Mouse (Mus musculus) gastrocnemius, adult 2 months (tissue): ENCODE measurements around the gene Btbd3. TPM values are rescaled to one million over a fixed set of nuclear protein-coding genes. Genes with fewer than 3 reads are reported as not detected.

Experiments
- DNase-seq: peaks from one replicate; pipeline ENCODE4 v3.0.0; 2022
- H3K27ac ChIP-seq: fragments of 200-600 bp; 2 replicates; pipeline ENCODE4 v1.8.1; 2022; ENCODE audit warnings: mild to moderate bottlenecking
- H3K4me3 ChIP-seq: fragments of 200-600 bp; 2 replicates; pipeline ENCODE4 v1.8.1; 2022; ENCODE audit warnings: mild to moderate bottlenecking, moderate library complexity
- CTCF ChIP-seq: fragments of 200-600 bp; IDR thresholded peaks from 2 replicates; pipeline ENCODE4 v1.8.1; 2022; ENCODE audit warnings: antibody characterized with exemption, mild to moderate bottlenecking, moderate library complexity
- intact Hi-C: fragments of 180-260 bp; cut with DNase I; formaldehyde crosslinking; loops from one replicate; pipeline ENCODE4 v1.15.1; 2025
- total RNA-seq, 2 experiments: library from RNA; stranded (reverse); gene quantifications; 2 replicates each; pipeline ENCODE4 v1.2.3; 2021

Btbd3 gene
- total RNA-seq, 2 experiments from 2014 or later = 8.4 to 9.7 TPM

GRCm38 (mm10) chr2:138617501-138617900 is 361.1 kb downstream of the Btbd3 start:
- Histone ChIP-seq H3K27ac (no peak overlapping the region), H3K4me3 (no peak overlapping the region)
- TF ChIP-seq CTCF = no peak
- intact Hi-C loops = no loop called here
- DNase-seq = no peak
